Mouse (Mus musculus) erythroblast, embryonic 14.5 days (primary cell): ENCODE measurements at regions not wholly inside any gene's neighbourhood (a gene's known extent, or its start where the extent isn't known, plus 50 kb on each side); places are given as distances from the start of the nearest gene placed in this dataset.

Experiments
- GATA1 ChIP-seq: IDR thresholded peaks from 2 replicates; pipeline ENCODE4 v1.6.1; 2012; ENCODE audit warnings: low read length, inconsistent platforms, mixed read lengths
- TAL1 ChIP-seq: IDR thresholded peaks from 3 replicates; pipeline ENCODE4 v1.6.1; 2012; ENCODE audit warnings: low read length, inconsistent platforms, mixed read lengths

- no peak for TF ChIP-seq GATA1
- no peak for TF ChIP-seq TAL1
These were observed 1913.3 kb upstream of the Lrrc6 start for GRCm38 (mm10) chr15:68414047-68414446.
